Mouse (Mus musculus) B cell, adult 2 months (primary cell): ENCODE data around the gene Emc3.

Experiments used
- DNase-seq, 2 experiments: peaks; one replicate each; pipeline ENCODE4 v3.0.0; 2022

Emc3 gene

GRCm38 (mm10) chr6:113494258-113494788 is 37.1 kb downstream of the Emc3 start:
- peak; percentile 94 to 96 for DNase-seq

DNA sequence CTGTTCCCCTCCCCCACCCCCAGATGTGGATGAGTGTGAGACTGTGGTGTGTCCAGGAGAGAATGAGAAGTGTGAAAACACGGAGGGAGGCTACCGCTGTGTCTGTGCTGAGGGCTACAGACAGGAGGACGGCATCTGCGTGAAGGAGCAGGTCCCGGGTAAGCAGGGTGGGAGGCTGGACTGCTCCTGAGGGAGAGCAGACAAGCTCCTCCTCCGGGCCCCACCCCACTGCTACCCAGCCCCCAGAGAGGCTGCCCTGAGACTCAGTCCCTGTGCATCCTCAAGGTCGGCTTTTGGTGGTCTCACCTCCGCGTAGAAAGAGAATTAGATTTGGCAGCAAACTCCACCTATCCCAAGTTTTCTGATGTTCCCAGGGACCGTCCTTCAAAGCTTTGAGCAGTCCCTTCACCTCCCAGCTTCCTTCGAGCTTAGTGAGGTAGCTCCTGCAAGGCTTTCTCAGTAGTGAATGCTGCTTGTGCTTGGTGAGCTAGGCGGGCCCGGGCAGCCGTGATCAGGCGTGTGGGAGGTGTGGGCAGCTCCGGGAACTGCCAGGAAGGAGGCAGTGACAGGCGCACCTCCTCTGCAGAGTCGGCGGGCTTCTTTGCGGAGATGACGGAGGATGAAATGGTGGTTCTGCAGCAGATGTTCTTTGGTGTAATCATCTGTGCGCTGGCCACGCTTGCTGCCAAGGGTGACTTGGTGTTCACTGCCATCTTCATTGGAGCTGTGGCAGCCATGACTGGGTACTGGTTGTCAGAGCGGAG is 39.2 kb downstream of the Emc3 start:
- DNase-seq, result no peak

- DNase-seq, result no peak
Measured at GRCm38 (mm10) chr6:113489410-113489809, 42.0 kb downstream of the Emc3 start.

DNA sequence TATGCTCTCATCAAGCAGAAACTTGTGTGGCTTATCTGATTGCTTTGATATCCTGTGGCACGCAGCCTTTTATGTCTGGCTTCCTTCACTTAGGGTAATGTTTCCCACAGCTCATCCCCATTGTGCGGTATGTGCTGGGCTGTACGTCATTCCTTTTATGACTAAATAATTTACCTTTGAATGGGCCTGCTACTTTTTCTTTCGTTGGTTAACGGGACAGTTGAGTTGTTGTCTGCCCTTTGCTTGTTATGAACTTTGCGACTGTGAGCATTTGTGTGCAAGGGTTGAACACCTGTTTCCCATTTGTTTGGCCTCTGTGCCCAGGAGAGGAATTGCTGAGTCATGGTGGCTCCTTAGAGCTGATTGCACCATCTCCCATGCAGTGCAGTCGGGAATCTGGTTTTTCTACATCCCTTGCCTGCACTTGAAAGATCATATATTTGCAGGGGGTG is 44.3 kb downstream of the Emc3 start:
- no peak for DNase-seq

- DNase-seq, result peak in 1 of 2 experiments; percentile 19
Measured at GRCm38 (mm10) chr6:113483729-113484128, 47.7 kb downstream of the Emc3 start.

GRCm38 (mm10) chr6:113483100-113483615 is 48.3 kb downstream of the Emc3 start, which contains the start of gene Creld1:
Gene Creld1, plus strand, starts transcription at chr6:113483297.
- peak; percentile 91 to 93 for DNase-seq

DNA sequence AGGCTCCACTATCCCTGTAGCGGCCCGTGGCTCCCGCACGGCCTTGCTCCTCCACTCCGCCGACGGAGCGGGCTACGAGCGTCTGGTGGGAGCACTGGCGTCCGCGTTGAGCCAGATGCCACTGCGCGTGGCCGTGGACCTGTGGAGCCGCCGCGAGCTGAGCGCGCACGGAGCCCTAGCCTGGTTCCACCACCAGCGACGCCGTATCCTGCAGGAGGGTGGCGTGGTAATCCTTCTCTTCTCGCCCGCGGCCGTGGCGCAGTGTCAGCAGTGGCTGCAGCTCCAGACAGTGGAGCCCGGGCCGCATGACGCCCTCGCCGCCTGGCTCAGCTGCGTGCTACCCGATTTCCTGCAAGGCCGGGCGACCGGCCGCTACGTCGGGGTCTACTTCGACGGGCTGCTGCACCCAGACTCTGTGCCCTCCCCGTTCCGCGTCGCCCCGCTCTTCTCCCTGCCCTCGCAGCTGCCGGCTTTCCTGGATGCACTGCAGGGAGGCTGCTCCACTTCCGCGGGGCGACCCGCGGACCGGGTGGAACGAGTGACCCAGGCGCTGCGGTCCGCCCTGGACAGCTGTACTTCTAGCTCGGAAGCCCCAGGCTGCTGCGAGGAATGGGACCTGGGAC is 48.9 kb downstream of the Emc3 start:
- DNase-seq, result peak; percentile 59 to 61

GRCm38 (mm10) chr6:113480555-113481373 is 50.7 kb downstream of the Emc3 start:
- DNase-seq, result no peak

DNA sequence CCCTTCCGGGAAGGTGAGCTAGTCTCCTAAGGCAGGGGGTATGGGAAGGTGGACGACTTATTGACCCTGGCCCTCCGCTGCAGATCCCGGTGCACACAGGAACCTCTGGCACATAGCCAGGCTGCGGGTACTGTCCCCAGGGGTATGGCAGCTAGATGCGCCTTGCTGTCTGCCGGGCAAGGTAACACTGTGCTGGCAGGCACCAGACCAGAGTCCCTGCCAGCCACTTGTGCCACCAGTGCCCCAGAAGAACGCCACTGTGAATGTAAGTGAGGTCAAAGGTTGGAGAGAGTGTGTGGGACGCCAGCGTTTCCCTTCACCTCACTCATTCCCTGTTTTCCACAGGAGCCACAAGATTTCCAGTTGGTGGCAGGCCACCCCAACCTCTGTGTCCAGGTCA is 52.5 kb downstream of the Emc3 start:
- no peak for DNase-seq

GRCm38 (mm10) chr6:113477353-113477752 is 54.1 kb downstream of the Emc3 start:
- DNase-seq, result no peak

GRCm38 (mm10) chr6:113473715-113474114 is 57.7 kb downstream of the Emc3 start:
- no peak for DNase-seq

GRCm38 (mm10) chr6:113473246-113473645 is 58.2 kb downstream of the Emc3 start:
- DNase-seq, result no peak

- no peak for DNase-seq
Measured at GRCm38 (mm10) chr6:113472061-113472460, 59.4 kb downstream of the Emc3 start.

DNA sequence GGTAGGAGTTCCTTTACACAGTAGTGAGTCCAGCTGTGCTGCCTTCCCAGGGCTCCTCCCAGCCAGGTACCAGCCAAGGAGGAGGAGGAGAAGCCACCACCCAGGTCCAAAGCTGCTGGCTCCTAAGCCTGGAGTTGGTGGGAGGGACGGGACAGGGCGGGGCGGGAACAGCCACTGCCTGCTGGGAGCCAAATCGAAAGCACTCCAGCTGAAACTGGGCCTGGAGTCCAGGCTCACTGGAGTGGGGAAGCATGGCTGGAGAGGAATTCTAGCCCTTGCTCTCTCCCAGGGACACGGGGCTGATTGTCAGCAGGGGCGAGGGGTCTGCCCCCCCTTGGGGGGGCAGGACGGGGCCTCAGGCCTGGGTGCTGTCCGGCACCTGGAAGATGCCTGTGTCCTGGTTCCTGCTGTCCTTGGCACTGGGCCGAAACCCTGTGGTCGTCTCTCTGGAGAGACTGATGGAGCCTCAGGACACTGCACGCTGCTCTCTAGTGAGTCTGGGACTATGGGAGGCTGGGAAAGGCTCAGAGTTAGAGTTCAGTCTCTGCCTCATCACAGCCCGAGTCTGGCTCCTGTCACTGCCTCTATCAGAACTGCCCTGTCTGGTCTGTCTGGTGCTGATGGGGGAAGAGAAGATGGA is 60.0 kb downstream of the Emc3 start, which contains the start of gene Il17rc:
Il17rc (plus strand) TSS at position 131 of the 640 bp plus-strand sequence.
- DNase-seq, result no peak

- DNase-seq, result peak; percentile 60 to 66
Measured at GRCm38 (mm10) chr6:113469432-113469831, 62.0 kb downstream of the Emc3 start.

DNA sequence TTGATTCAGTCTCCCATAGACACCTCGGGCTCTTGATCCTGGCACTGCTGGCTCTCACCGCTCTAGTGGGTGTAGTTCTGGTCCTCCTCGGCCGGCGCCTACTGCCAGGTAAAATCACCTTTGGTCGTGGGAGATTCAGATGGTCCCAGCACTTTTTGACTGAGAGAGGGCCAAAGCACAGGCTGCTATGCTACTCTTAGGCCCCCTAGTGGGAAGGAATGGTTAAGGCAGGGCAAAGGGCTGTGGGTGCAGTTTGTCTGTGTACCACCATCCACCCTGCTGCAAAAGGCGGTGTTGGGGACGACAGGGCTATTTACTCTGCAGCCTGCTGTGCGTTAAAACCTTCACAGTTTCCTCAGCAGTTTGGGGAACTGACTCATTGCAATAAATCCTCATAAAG is 62.4 kb downstream of the Emc3 start:
- peak; percentile 82 to 87 for DNase-seq

DNA sequence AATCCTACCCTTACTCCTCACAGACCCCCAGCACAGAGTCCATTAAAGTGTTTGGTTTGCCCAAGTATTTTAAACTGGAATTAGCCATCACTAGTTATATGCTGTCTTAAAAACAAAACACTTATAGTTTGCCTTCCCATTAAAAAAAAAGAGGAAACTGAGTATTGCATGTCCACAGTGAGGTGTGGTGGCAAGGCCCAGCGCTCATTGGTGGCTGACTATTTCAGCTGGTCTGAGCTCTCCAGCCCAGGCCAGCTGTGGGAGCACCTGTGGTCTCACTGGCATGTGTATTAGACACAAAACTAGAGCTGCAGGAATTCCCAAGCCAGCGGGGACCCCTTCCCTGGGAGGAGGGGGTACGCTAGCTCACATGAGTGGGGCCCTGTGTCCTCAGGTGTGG is 62.9 kb downstream of the Emc3 start:
- DNase-seq, result no peak

DNA sequence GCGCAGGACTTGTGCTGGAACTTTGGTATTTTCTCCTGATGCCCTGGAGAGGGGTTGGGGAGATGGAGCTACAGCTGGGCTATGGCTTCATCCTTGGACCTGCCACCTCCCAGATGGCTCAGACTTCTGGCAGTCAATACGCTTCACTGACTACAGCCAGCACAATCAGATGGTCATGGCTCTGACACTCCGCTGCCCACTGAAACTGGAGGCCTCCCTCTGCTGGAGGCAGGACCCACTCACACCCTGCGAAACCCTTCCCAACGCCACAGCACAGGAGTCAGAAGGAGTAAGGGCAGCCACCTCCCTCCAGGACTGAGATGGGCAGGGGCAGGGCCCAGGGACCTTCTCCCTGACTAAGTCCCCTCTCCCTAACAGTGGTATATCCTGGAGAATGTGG is 65.8 kb downstream of the Emc3 start:
- DNase-seq, result no peak
